Comparison of ENCODE assay signal across 8 mouse cellular contexts in genomic region chrX:21088983-21089866, GRCm38 (mm10). TPM values are rescaled to one million over a fixed set of nuclear protein-coding genes. Genes with fewer than 3 reads are reported as not detected.
DNase-seq lines count a peak whose midpoint lies in the region; ATAC-seq and TF ChIP-seq lines count a peak whose summit lies in the region.

Gene Zfp300, minus strand, starts transcription at chrX:21089527.

- peak; percentile 69 for DNase-seq in forebrain, embryonic 11.5 days (ENCODE audit: low spot score)
- peak; percentile 70 for DNase-seq in kidney, postnatal 14 days
- peak; percentile 34 for DNase-seq in liver, embryonic 11.5 days (ENCODE audit: low spot score)

- ATAC-seq in CD4-positive, CD25-positive, alpha-beta regulatory T cell, adult 4 months = peak; percentile 86
- ATAC-seq in forebrain, embryonic 11.5 days (replicated peaks; ENCODE audit: low FRiP score) = peak; percentile 91
- ATAC-seq in heart, embryonic 16.5 days (replicated peaks; ENCODE audit: extremely low read depth, insufficient read depth, low FRiP score) = peak; percentile 70; the same call in 1 of the 2 replicates
- 0 out of 2 replicates have a peak, but pooled peaks have one; percentile 34 for ATAC-seq in liver, embryonic 11.5 days (replicated peaks; ENCODE audit: low FRiP score)
- ATAC-seq in stomach, embryonic 14.5 days (ENCODE audit: insufficient number of reproducible peaks, insufficient read depth, low FRiP score, low read depth) = peak; percentile 75; the same call in 1 of the 2 replicates

- H3K79me2 ChIP-seq in myocyte (ENCODE audit: control insufficient read depth, insufficient read depth) = no peaks in the 10 kb centered on the region

- peak within 1 kb of the TSS; percentile 55 for H3K9ac ChIP-seq in forebrain, embryonic 11.5 days (ENCODE audit: low read length)
- H3K9ac ChIP-seq in heart, embryonic 16.5 days (ENCODE audit: low read length) = peak within 1 kb of the TSS; percentile 73
- H3K9ac ChIP-seq in liver, embryonic 11.5 days (ENCODE audit: low read depth, low read length) = peak within 1 kb of the TSS; percentile 26; the same call in 1 of the 2 replicates
- H3K9ac ChIP-seq in stomach, embryonic 14.5 days (replicated peaks; ENCODE audit: low read depth, low read length) = 0 out of 2 replicates have a peak within 1 kb of the TSS, but pooled peaks have one; percentile 14

- no peaks in the 10 kb centered on the region for H3K36me3 ChIP-seq in forebrain, embryonic 11.5 days (ENCODE audit: control insufficient read depth, insufficient read depth, low read length)
- H3K36me3 ChIP-seq in heart, embryonic 16.5 days (ENCODE audit: control insufficient read depth, insufficient read depth) = no peaks in the 10 kb centered on the region
- no peaks in the 10 kb centered on the region for H3K36me3 ChIP-seq in liver, embryonic 11.5 days (ENCODE audit: control insufficient read depth, insufficient read depth, low read length)
- H3K36me3 ChIP-seq in myocyte (ENCODE audit: control insufficient read depth, insufficient read depth) = no peaks in the 10 kb centered on the region
- H3K36me3 ChIP-seq in stomach, embryonic 14.5 days (ENCODE audit: control insufficient read depth, insufficient read depth, low read length) = no peaks in the 10 kb centered on the region

- peak within 1 kb of the TSS; percentile 77 for H3K4me3 ChIP-seq in brown adipose tissue, adult 24 weeks (ENCODE audit: insufficient read depth, low read depth, low read length)
- peak within 1 kb of the TSS; percentile 39 for H3K4me3 ChIP-seq in forebrain, embryonic 11.5 days (ENCODE audit: low read depth, low read length)
- peak within 1 kb of the TSS; percentile 56 for H3K4me3 ChIP-seq in heart, embryonic 16.5 days (ENCODE audit: low read length)
- peak within 1 kb of the TSS; percentile 48 for H3K4me3 ChIP-seq in liver, embryonic 11.5 days (ENCODE audit: low read depth, low read length)
- H3K4me3 ChIP-seq in myocyte = peak within 1 kb of the TSS; percentile 31
- peak within 1 kb of the TSS; percentile 37 for H3K4me3 ChIP-seq in stomach, embryonic 14.5 days (ENCODE audit: low read depth, low read length)

- H3K27me3 ChIP-seq in forebrain, embryonic 11.5 days (ENCODE audit: control insufficient read depth, insufficient read depth, low read length) = no peaks in the 10 kb centered on the region
- H3K27me3 ChIP-seq in heart, embryonic 16.5 days (ENCODE audit: control insufficient read depth, insufficient read depth, low read length) = no peaks in the 10 kb centered on the region
- H3K27me3 ChIP-seq in liver, embryonic 11.5 days (replicated peaks; ENCODE audit: control insufficient read depth, insufficient read depth, low read length) = no peaks in the 10 kb centered on the region
- no peaks in the 10 kb centered on the region for H3K27me3 ChIP-seq in myocyte (ENCODE audit: control insufficient read depth, insufficient read depth, insufficient read length)
- no peaks in the 10 kb centered on the region for H3K27me3 ChIP-seq in stomach, embryonic 14.5 days (ENCODE audit: control insufficient read depth, insufficient read depth, low read length)

- H3K27ac ChIP-seq in brown adipose tissue, adult 24 weeks (replicated peaks; ENCODE audit: low read depth, low read length) = peak within 1 kb of the TSS; percentile 87
- peak within 1 kb of the TSS; percentile 31; the same call in 1 of the 2 replicates for H3K27ac ChIP-seq in forebrain, embryonic 11.5 days (ENCODE audit: low read depth, low read length)
- H3K27ac ChIP-seq in heart, embryonic 16.5 days (ENCODE audit: low read length) = peak within 1 kb of the TSS; percentile 66
- no peak within 1 kb of the TSS for H3K27ac ChIP-seq in liver, embryonic 11.5 days (ENCODE audit: low read depth, low read length)
- H3K27ac ChIP-seq in stomach, embryonic 14.5 days (ENCODE audit: low read length) = peak within 1 kb of the TSS; percentile 52; the same call in 1 of the 2 replicates

- no peak within 1 kb of the TSS for H3ac ChIP-seq in myocyte (ENCODE audit: control insufficient read depth, insufficient read length)

- no peaks in the 10 kb centered on the region for H3K9me3 ChIP-seq in forebrain, embryonic 11.5 days (ENCODE audit: control insufficient read depth, low read length)
- peaks cover 2% of the 10 kb centered on the region; the same call in 1 of the 2 replicates for H3K9me3 ChIP-seq in heart, embryonic 16.5 days (replicated peaks; ENCODE audit: control insufficient read depth, low read length)
- H3K9me3 ChIP-seq in liver, embryonic 11.5 days (ENCODE audit: control insufficient read depth, low read length) = no peaks in the 10 kb centered on the region
- H3K9me3 ChIP-seq in stomach, embryonic 14.5 days (ENCODE audit: control insufficient read depth, low read depth, low read length) = no peaks in the 10 kb centered on the region

- H3K4me2 ChIP-seq in forebrain, embryonic 11.5 days (ENCODE audit: low read depth, low read length, severe bottlenecking) = peak within 1 kb of the TSS; percentile 45
- H3K4me2 ChIP-seq in heart, embryonic 16.5 days (ENCODE audit: low read depth, low read length) = peak within 1 kb of the TSS; percentile 70
- peak within 1 kb of the TSS; percentile 63 for H3K4me2 ChIP-seq in liver, embryonic 11.5 days
- peak within 1 kb of the TSS; percentile 76 for H3K4me2 ChIP-seq in myocyte (ENCODE audit: low read depth)
- peak within 1 kb of the TSS; percentile 42 for H3K4me2 ChIP-seq in stomach, embryonic 14.5 days (replicated peaks; ENCODE audit: low read depth, low read length)

- TF ChIP-seq POLR2A in myocyte (IDR thresholded peaks at IDR 0.05; ENCODE audit: insufficient read length, low read depth) = no peak

- H3K4me1 ChIP-seq in brown adipose tissue, adult 24 weeks (ENCODE audit: control insufficient read depth, insufficient read depth, insufficient read length, low read length) = no peaks in the 10 kb centered on the region
- no peaks in the 10 kb centered on the region for H3K4me1 ChIP-seq in forebrain, embryonic 11.5 days (replicated peaks; ENCODE audit: control insufficient read depth, insufficient read depth, low read length)
- H3K4me1 ChIP-seq in heart, embryonic 16.5 days (ENCODE audit: control insufficient read depth, insufficient read depth, low read length) = no peaks in the 10 kb centered on the region
- no peaks in the 10 kb centered on the region for H3K4me1 ChIP-seq in liver, embryonic 11.5 days (replicated peaks; ENCODE audit: control insufficient read depth, insufficient read depth, low read length)
- no peaks in the 10 kb centered on the region for H3K4me1 ChIP-seq in stomach, embryonic 14.5 days (ENCODE audit: control insufficient read depth, insufficient read depth, low read length)

- whole genome bisulfite sequencing in forebrain, embryonic 11.5 days = 21% methylated on average over 27 of the region's 27 CpGs
- 15% methylated on average over 27 of the region's 27 CpGs for WGBS in heart, embryonic 16.5 days
- WGBS in liver, embryonic 11.5 days = 17% methylated on average over 27 of the region's 27 CpGs
- 23% methylated on average over 27 of the region's 27 CpGs for WGBS in stomach, embryonic 14.5 days

TF ChIP-seq in myocyte, 11 proteins besides CTCF, POLR2A, EP300 and RAD21:
- TF ChIP-seq E2F4 (IDR thresholded peaks at IDR 0.05; ENCODE audit: insufficient read depth) (no peak), REST (IDR thresholded peaks at IDR 0.05; ENCODE audit: insufficient read depth, insufficient read length) (no peak), SRF (IDR thresholded peaks at IDR 0.05; ENCODE audit: control insufficient read depth, insufficient read length, low read depth) (no peak), TCF3 (IDR thresholded peaks at IDR 0.05; ENCODE audit: insufficient read length, low read depth) (no peak), USF1 (IDR thresholded peaks at IDR 0.05; ENCODE audit: low read depth) (no peak)

RNA-seq across cellular contexts. Expression of gene Zfp300, which starts in this region (rescaled TPM):
- 1 to 10 TPM; 2.1 to 2.6 TPM for polyA plus RNA-seq in CD4-positive, CD25-positive, alpha-beta regulatory T cell, adult 4 months (2017; shearing (Covaris generic))
- 0.63 and 0.67 TPM in 2 replicates for polyA plus RNA-seq in brown adipose tissue, adult 24 weeks (2012; ENCODE audit: insufficient read depth, insufficient read length, missing spikeins)
- 1.7 and 2.6 TPM in 2 replicates for polyA plus RNA-seq in forebrain, embryonic 11.5 days (2014; fragmentation: Nextera tagmentation; extraction: Ambion mirVana)
- 0.60 and 0.77 TPM in 2 replicates for polyA plus RNA-seq in heart, embryonic 16.5 days (2015; fragmentation: Nextera tagmentation; extraction: Ambion mirVana)
- polyA plus RNA-seq in liver, embryonic 11.5 days (2014; fragmentation: Nextera tagmentation; extraction: Ambion mirVana) = 0.33 and 0.48 TPM in 2 replicates
- polyA plus RNA-seq in myocyte (2012; fragmentation: generic; extraction: Trizol) = 0.13 TPM
- polyA plus RNA-seq in stomach, embryonic 14.5 days (2014; fragmentation: Nextera tagmentation; extraction: Ambion mirVana) = 2.1 and 3.0 TPM in 2 replicates

Comparison
In these comparisons a context has a peak if more than half of its experiments do, and no peak if none do; other contexts are left out.
1. Peak in ATAC-seq, H3K4me3 ChIP-seq, H3K27ac ChIP-seq, H3K9ac ChIP-seq and H3K4me2 ChIP-seq in heart, embryonic 16.5 days; RNA of the gene not detected or under 1 TPM.
2. Peak in DNase-seq, ATAC-seq, H3K4me3 ChIP-seq, H3K9ac ChIP-seq and H3K4me2 ChIP-seq in liver, embryonic 11.5 days; RNA of the gene not detected or under 1 TPM.
3. ATAC-seq: peak in every context shown above with its lines; median percentile 91 in forebrain, embryonic 11.5 days; 86 in CD4-positive, CD25-positive, alpha-beta regulatory T cell, adult 4 months; 75 in stomach, embryonic 14.5 days; 70 in heart, embryonic 16.5 days; 34 in liver, embryonic 11.5 days.
4. H3K9ac ChIP-seq: peak in every context shown above with its lines; median percentile 73 in heart, embryonic 16.5 days; 55 in forebrain, embryonic 11.5 days; 26 in liver, embryonic 11.5 days; 14 in stomach, embryonic 14.5 days.